Mouse (Mus musculus) retina, adult 2 months (tissue): ENCODE results near the gene Dand5.

Experiments
- DNase-seq: peaks from one replicate; pipeline ENCODE4 v3.0.0-alpha.2; 2012; ENCODE audit warnings: low read depth, low spot score

Dand5 gene

DNA sequence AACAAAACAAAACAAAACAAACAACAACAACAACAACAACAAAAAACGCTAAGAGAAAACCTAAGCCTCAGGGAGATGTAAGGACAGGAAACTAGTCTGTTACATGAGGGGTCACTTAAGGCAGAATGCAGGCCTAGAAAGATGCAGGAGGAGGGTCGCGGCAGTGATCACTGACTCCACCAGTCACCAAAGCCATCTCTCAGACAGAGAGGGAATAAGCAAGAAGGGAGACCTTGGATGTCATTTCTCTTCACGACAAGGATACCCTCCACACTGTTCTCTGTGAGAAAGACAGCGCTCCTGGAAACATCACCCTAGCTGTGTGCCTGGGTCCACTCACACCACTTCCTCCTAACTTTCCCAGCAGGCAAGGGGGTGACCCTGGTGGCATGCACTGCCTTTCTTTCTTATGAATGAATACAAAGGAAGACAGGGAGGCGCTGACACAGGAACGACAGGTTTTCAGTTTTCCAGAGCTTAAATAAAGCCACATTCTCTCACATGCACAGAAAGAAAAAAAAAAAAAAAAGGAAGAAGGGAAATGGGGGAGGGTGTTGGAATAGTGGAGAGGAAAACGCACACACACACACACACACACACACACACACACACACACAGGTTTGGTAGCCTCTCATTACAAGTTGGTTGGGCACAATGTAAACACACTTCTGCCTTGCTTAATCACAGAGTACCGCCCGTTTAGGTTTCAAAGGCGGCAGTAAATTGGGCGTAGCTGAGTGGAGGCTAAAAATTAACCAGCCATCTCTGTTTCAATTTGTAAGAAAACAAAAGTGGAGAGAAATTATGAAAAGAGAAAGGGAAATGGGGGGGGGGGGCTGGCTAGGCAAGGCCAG is 52.3 kb downstream of the Dand5 start:
- DNase-seq, result no peak

- DNase-seq, result no peak
Measured at GRCm38 (mm10) chr8:84769324-84769723, 53.3 kb downstream of the Dand5 start.

- DNase-seq, result no peak
Measured at GRCm38 (mm10) chr8:84768343-84769095, 54.1 kb downstream of the Dand5 start.

DNA sequence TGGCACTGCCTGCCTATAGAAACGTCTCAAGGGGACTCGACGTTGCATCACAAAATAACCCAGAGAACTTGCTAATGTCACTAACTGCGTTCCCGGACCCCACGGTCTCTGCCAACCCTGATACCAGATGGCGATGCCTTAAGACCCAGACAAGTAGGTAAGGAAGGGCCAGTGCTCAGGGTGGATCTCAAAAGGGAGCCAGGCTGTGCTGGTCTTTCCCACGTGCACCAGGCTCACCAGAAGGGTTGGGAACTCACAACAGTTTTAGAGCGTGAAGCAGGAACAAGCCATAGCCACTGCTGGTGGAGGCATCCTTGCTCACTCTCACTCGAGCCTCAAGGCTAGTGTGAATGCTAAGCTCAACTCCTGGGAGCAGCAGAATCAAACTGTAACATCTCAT is 55.4 kb downstream of the Dand5 start:
- DNase-seq, result no peak

DNA sequence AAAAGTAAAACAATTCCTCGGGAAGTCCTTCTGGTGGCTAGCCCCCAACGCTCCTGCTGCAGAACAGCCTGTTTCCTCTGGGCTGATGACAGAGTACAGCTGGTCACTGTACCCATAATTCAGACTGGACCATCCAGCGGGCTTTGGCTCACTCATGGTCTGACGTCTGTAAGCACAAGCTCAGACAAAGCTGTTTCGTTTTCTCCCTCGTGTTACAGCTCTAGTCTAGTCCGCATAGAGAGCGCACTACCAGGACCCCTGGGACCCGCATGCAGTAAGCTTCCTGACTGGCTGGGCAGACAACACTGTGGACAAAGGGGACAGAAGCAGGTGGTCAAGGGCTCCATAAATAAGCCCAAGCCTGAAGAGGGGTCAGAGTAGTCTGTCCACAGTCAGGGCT is 56.2 kb downstream of the Dand5 start:
- no peak for DNase-seq

GRCm38 (mm10) chr8:84765629-84766028 is 57.0 kb downstream of the Dand5 start:
- no peak for DNase-seq
